Mouse (Mus musculus): Measurements from ENCODE around the gene Uck1. TPM values are rescaled to one million over a fixed set of nuclear protein-coding genes. Genes with fewer than 3 reads are reported as not detected.
"Not testable (repeated sequence)": the region's sequence is repeated elsewhere in the genome, so short reads cannot be mapped to it uniquely, and the experiment has no call there.

Gene Uck1
- polyA plus RNA-seq, 1 experiment, result 27.8 TPM

DNA sequence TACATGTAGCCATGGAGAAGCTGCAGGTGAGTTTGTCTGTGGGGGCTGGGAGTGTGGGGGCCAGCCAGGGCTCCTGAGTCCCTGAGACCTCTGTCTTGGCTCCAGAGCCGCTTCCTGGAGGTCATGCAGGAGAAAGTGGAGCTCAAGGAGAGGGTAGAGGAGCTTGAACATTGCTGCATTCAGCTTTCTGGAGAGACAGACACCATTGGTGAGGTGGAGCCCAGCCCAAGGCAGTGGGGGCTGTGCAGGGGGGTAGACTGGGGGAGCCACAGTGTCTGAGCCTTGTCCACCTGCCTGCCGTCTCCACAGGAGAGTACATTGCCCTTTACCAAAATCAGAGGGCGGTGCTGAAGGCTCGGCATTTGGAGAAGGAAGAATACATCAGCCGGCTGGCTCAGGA lies 45.7 kb upstream of the Uck1 start:
- no peaks in the 10 kb centered on the region for H3K4me1 ChIP-seq (ENCODE audit: control insufficient read depth, insufficient read depth, low read length)
- H3K4me3 ChIP-seq (ENCODE audit: low read depth, low read length), result no peak overlapping the region
- no peak overlapping the region for H3K27ac ChIP-seq (ENCODE audit: insufficient read depth, low read length)
- no peak overlapping the region for H3K9ac ChIP-seq (ENCODE audit: low read depth, poor library complexity, severe bottlenecking)
- no peaks in the 10 kb centered on the region for H3K36me3 ChIP-seq (ENCODE audit: control insufficient read depth, insufficient read depth, low read length, poor library complexity, severe bottlenecking)
- H3K9me3 ChIP-seq (replicated peaks; ENCODE audit: control insufficient read depth, insufficient read depth, low read length, poor library complexity, severe bottlenecking), result no peaks in the 10 kb centered on the region
- TF ChIP-seq EP300 (IDR thresholded peaks at IDR 0.05; ENCODE audit: insufficient read depth, low read depth, low read length) (no peak), CTCF (IDR thresholded peaks at IDR 0.05; ENCODE audit: low read depth, low read length) (no peak), POLR2A (IDR thresholded peaks at IDR 0.05; ENCODE audit: insufficient read depth, low read length) (no peak)
- H3K27me3 ChIP-seq (ENCODE audit: control insufficient read depth, insufficient read depth, low read length, poor library complexity, severe bottlenecking), result no peaks in the 10 kb centered on the region

DNA sequence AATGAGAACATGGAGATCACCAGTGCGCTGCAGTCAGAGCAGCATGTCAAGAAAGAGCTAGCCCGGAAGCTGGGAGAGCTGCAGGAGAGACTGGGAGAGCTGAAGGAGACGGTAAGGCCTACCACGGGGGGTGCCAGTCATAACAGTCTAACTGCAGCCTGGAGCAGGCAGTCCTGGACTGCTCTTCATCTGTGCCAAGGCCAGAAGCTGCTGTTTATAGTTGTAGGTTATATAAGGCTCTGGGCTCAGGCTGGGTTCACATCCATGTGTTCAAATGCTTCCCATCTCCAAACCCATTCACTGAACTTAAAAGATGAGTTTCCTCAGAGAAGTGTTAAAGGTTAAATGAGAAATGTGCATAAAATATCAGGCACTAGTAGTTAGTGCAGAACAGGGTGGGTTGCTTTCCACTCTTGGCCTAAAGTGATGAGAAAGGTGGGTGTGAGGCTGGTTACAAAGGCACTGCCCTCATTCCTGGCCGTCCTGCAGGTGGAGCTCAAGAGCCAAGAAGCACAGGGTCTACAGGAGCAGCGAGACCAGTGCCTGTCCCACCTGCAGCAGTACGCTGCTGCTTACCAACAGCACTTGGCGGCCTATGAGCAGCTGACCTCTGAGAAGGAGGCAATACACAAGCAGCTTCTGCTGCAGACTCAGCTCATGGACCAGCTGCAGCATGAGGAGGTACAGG lies 44.3 kb upstream of the Uck1 start:
- H3K9ac ChIP-seq (ENCODE audit: low read depth, poor library complexity, severe bottlenecking), result no peak overlapping the region
- H3K27ac ChIP-seq (ENCODE audit: insufficient read depth, low read length), result no peak overlapping the region
- no peak overlapping the region for H3K4me3 ChIP-seq (ENCODE audit: low read depth, low read length)
- no peaks in the 10 kb centered on the region for H3K27me3 ChIP-seq (ENCODE audit: control insufficient read depth, insufficient read depth, low read length, poor library complexity, severe bottlenecking)
- H3K9me3 ChIP-seq (replicated peaks; ENCODE audit: control insufficient read depth, insufficient read depth, low read length, poor library complexity, severe bottlenecking), result no peaks in the 10 kb centered on the region
- TF ChIP-seq EP300 (IDR thresholded peaks at IDR 0.05; ENCODE audit: insufficient read depth, low read depth, low read length) (0 out of 2 replicates have a peak, but pooled peaks have one; percentile 8), CTCF (IDR thresholded peaks at IDR 0.05; ENCODE audit: low read depth, low read length) (peak; percentile 96), POLR2A (IDR thresholded peaks at IDR 0.05; ENCODE audit: insufficient read depth, low read length) (no peak)
- no peaks in the 10 kb centered on the region for H3K4me1 ChIP-seq (ENCODE audit: control insufficient read depth, insufficient read depth, low read length)
- H3K36me3 ChIP-seq (ENCODE audit: control insufficient read depth, insufficient read depth, low read length, poor library complexity, severe bottlenecking), result no peaks in the 10 kb centered on the region

DNA sequence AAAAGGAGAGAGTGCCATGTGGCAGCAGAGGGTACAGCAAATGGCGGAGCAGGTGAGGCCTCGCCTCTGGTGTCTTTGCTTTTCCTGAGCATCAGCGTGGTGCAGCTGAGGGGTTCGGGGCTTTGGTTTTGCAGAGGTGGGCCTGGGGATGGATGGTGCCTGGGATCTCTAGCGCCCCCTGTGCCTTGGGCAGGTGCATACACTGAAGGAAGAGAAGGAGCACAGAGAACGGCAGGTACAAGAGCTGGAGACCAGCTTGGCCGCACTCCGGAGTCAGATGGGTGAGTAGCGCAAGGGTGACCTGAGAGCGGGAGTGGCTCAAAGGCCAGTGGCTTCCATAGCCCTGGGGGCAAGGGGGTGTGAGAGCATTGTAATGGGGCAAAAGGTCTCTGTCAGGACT lies 43.0 kb upstream of the Uck1 start:
- no peaks in the 10 kb centered on the region for H3K27me3 ChIP-seq (ENCODE audit: control insufficient read depth, insufficient read depth, low read length, poor library complexity, severe bottlenecking)
- H3K36me3 ChIP-seq (ENCODE audit: control insufficient read depth, insufficient read depth, low read length, poor library complexity, severe bottlenecking), result peaks cover 4% of the 10 kb centered on the region
- no peak overlapping the region for H3K27ac ChIP-seq (ENCODE audit: insufficient read depth, low read length)

DNA sequence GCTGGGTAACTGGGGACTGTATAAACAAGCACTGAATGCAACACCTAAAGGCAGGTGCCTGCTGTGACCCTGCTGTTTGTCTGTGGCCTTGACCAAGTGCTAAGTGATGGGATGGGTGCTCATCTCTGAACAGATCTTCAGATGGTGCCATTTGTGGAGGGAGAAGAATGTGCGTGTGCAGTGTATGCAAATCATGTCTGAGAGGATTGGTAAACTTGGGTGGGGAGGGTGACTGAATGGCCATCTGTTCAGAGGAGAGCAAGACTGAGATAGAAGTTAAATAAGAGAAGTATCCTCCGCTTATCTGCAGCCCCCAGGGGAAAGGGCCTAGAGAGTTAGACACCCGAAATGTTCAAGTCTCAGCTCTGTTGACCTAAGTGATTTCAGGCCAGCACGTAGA lies 39.5 kb upstream of the Uck1 start:
- TF ChIP-seq POLR2A (IDR thresholded peaks at IDR 0.05; ENCODE audit: insufficient read depth, low read length), result no peak
- TF ChIP-seq CTCF (IDR thresholded peaks at IDR 0.05; ENCODE audit: low read depth, low read length), result no peak
- H3K4me1 ChIP-seq (ENCODE audit: control insufficient read depth, insufficient read depth, low read length), result no peaks in the 10 kb centered on the region
- no peaks in the 10 kb centered on the region for H3K27me3 ChIP-seq (ENCODE audit: control insufficient read depth, insufficient read depth, low read length, poor library complexity, severe bottlenecking)
- H3K9ac ChIP-seq (ENCODE audit: low read depth, poor library complexity, severe bottlenecking), result no peak overlapping the region
- no peaks in the 10 kb centered on the region for H3K9me3 ChIP-seq (replicated peaks; ENCODE audit: control insufficient read depth, insufficient read depth, low read length, poor library complexity, severe bottlenecking)
- no peak overlapping the region for H3K4me3 ChIP-seq (ENCODE audit: low read depth, low read length)
- no peak overlapping the region for H3K27ac ChIP-seq (ENCODE audit: insufficient read depth, low read length)
- H3K36me3 ChIP-seq (ENCODE audit: control insufficient read depth, insufficient read depth, low read length, poor library complexity, severe bottlenecking), result peaks cover 4% of the 10 kb centered on the region

More for the DNA sequence above, 43.0 kb upstream of the Uck1 start:
- no peak overlapping the region for H3K9ac ChIP-seq (ENCODE audit: low read depth, poor library complexity, severe bottlenecking)
- no peak overlapping the region for H3K4me3 ChIP-seq (ENCODE audit: low read depth, low read length)
- TF ChIP-seq EP300 (IDR thresholded peaks at IDR 0.05; ENCODE audit: insufficient read depth, low read depth, low read length), result no peak
- no peak for TF ChIP-seq POLR2A (IDR thresholded peaks at IDR 0.05; ENCODE audit: insufficient read depth, low read length)
- TF ChIP-seq CTCF (IDR thresholded peaks at IDR 0.05; ENCODE audit: low read depth, low read length), result peak; percentile 25
- H3K9me3 ChIP-seq (replicated peaks; ENCODE audit: control insufficient read depth, insufficient read depth, low read length, poor library complexity, severe bottlenecking), result no peaks in the 10 kb centered on the region
- H3K4me1 ChIP-seq (ENCODE audit: control insufficient read depth, insufficient read depth, low read length), result no peaks in the 10 kb centered on the region

DNA sequence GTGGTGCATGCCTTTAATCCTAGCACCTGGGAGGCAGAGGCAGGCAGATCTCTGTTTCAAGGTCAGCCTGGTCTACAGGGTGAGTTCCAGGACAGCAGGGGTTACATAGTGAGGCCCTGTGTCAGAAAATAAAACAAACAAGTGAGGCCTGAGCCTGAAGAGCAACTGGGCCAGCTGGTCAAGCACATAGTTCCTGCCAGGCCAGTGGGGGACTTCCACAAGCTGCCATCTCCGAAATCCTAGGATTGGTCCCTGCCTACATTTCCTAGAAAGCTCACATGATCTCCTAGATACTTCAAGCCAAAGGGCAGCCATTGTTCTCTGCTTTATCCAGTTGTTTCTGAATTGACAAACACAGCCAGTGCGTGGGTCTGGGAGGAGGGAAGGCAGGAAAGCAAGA lies 35.9 kb upstream of the Uck1 start:
- H3K4me1 ChIP-seq (ENCODE audit: control insufficient read depth, insufficient read depth, low read length); H3K36me3 ChIP-seq (ENCODE audit: control insufficient read depth, insufficient read depth, low read length, poor library complexity, severe bottlenecking); H3K9ac ChIP-seq (ENCODE audit: low read depth, poor library complexity, severe bottlenecking); H3K27me3 ChIP-seq (ENCODE audit: control insufficient read depth, insufficient read depth, low read length, poor library complexity, severe bottlenecking); H3K9me3 ChIP-seq (replicated peaks; ENCODE audit: control insufficient read depth, insufficient read depth, low read length, poor library complexity, severe bottlenecking); H3K4me3 ChIP-seq (ENCODE audit: low read depth, low read length); H3K27ac ChIP-seq (ENCODE audit: insufficient read depth, low read length): not testable (repeated sequence)

DNA sequence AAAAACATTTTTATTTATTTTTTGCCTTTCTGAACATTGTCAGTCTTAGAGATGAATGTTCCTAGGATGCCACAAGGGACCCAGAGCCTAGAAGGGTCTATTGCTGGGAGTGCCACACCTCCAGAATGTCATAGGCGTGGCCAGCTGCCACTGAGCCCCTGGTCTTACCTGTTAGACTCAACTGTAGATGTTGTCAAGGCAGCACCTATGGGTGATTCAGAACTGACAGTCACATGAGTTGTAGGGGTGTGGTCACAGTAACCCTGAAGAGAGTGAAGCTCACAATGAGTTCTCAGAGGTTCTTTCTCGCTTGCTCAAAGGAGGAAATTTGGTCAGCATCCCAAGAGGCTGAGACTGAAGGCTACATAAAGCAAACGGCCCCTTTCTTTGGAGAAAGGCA lies 35.3 kb upstream of the Uck1 start:
- no peaks in the 10 kb centered on the region for H3K27me3 ChIP-seq (ENCODE audit: control insufficient read depth, insufficient read depth, low read length, poor library complexity, severe bottlenecking)
- H3K27ac ChIP-seq (ENCODE audit: insufficient read depth, low read length), result no peak overlapping the region
- TF ChIP-seq CTCF (IDR thresholded peaks at IDR 0.05; ENCODE audit: low read depth, low read length) (no peak), EP300 (IDR thresholded peaks at IDR 0.05; ENCODE audit: insufficient read depth, low read depth, low read length) (no peak), POLR2A (IDR thresholded peaks at IDR 0.05; ENCODE audit: insufficient read depth, low read length) (no peak)
- no peak overlapping the region for H3K4me3 ChIP-seq (ENCODE audit: low read depth, low read length)
- H3K36me3 ChIP-seq (ENCODE audit: control insufficient read depth, insufficient read depth, low read length, poor library complexity, severe bottlenecking), result peaks cover 4% of the 10 kb centered on the region
- H3K4me1 ChIP-seq (ENCODE audit: control insufficient read depth, insufficient read depth, low read length), result no peaks in the 10 kb centered on the region
- H3K9me3 ChIP-seq (replicated peaks; ENCODE audit: control insufficient read depth, insufficient read depth, low read length, poor library complexity, severe bottlenecking), result no peaks in the 10 kb centered on the region
- no peak overlapping the region for H3K9ac ChIP-seq (ENCODE audit: low read depth, poor library complexity, severe bottlenecking)
